Mouse (Mus musculus): ENCODE measurements around the gene Zfp958.
"Not testable (repeated sequence)": the region's sequence is repeated elsewhere in the genome, so short reads cannot be mapped to it uniquely, and the experiment has no call there.

The Zfp958 gene

DNA sequence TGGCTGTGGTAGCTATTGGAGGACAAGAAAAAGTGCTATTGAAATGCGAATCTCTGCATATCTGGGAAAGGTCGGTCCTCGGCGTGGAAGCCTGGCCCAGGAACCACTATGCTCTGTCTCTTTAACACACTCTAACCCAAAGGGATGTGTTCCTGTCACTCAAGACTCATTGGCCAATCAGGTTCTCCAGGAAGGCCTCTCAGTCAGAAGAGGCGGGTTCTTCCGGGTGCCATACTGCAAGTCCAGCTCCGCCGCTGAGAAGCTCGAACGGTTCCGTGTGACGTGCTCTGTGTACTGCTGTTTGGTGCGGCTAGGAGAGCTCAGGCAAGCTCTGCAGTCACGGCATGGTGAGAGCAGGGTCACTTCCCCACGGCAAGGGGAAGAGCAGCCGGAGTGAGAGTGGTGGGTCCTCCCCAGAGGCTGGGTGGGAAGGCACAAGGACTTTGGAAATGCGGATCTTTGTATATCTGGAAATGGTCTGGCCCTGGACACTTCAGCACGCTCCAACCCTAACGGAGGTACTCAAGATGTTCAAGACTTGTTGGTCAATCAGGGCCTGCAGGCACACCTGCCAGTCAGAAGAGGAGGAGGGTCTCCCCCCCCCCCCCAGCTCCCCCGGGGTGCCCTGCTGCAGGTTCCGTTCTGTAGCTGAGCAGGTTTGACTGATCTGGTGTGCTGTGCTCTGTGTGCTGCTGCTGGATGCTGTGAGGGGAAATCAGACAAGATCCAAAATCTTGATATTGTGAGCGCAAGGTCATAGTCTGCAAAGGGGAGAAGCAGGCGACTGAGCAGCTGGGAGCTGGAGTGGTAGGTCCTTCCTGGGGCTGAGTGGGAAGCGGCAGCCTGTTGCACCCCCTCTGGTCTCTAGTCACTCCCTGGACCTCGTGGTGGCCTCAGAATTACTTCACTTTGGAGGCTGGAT, at the start of gene Zfp958:
Gene Zfp958 (plus strand): TSS at position 236 of the 922 bp plus-strand sequence.
- peak; percentile 98 for DNase-seq (ENCODE audit: low spot score)

DNA sequence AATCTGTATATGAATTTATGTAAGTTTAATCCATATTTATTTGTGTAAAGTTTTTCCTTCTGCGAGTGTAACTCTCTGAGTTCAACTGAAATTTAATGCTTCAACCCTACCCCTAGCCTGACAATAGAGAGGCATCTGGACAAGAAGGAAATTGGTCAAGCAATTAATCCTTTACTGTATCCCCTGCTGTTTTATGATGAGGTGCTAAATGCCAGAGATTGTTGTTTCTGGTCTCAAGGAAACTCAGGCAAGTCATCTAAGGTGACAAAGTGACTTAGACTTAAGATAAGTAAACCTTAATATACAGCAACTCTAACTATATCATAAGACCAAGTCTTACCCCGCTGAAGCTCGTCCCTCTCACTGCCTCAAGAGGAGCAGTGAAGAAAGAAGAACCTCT, 31.0 kb upstream of the Zfp958 start:
- DNase-seq (ENCODE audit: low spot score): no peak

DNA sequence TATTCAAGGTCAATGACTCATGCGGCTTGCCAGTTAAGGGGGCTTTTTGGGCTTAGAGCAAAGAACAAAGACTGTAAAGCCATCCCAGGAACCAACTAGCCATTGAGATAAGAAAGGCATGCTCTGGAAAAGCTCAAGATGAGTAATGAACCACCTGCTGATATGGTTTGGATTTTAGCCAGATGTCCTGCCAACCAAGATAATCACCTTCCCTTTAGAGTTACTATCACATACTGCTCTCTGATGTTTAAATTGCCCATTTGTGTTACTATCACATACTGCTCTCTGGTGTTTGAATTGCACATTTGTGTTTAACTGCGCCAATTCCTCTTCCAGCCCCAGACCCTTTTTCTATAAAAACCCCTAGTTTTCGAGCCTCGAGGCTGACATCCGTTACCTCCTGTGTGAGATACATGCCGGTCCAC, 30.2 kb upstream of the Zfp958 start:
- DNase-seq (ENCODE audit: low spot score): no peak

DNA sequence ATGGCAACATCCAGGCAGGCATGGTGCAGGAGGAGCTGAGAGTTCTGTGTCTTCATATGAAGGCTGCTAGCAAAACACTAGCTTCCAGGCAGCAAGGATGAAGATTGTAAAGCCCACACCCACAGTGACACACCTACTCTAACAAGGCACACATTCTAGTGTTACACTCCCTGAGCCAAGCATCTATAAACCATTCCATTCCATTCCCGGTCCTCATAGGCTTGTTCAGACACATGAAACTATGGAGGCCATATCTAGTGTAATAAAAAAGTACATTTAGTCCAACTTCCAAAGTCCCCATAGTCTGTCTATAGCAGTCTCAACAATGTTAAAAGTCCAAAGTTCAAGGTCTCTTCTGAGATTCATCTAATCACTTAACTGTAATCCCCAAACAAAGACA, 28.3 kb upstream of the Zfp958 start:
- no peak for DNase-seq (ENCODE audit: low spot score)

DNA sequence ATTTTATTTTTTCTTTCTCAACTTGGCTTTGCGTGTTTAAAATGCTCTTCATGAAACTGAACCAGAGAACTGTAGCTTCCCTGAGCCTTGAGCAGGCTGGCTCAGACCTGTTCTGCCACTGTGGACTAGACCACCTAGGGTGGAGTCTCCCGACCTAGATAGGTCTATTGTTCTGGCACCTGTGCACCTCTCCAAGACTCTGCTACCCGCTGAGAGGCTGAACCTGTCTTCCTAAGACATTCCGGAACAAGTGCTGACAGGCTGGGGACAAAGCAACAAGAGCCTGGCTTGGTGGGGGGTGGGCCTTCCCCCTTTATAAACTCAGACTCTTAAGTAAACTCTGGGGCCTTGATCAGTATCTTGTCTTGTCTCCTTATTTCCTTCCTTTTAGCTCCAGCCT, 26.6 kb upstream of the Zfp958 start:
- no peak for DNase-seq (ENCODE audit: low spot score)

DNA sequence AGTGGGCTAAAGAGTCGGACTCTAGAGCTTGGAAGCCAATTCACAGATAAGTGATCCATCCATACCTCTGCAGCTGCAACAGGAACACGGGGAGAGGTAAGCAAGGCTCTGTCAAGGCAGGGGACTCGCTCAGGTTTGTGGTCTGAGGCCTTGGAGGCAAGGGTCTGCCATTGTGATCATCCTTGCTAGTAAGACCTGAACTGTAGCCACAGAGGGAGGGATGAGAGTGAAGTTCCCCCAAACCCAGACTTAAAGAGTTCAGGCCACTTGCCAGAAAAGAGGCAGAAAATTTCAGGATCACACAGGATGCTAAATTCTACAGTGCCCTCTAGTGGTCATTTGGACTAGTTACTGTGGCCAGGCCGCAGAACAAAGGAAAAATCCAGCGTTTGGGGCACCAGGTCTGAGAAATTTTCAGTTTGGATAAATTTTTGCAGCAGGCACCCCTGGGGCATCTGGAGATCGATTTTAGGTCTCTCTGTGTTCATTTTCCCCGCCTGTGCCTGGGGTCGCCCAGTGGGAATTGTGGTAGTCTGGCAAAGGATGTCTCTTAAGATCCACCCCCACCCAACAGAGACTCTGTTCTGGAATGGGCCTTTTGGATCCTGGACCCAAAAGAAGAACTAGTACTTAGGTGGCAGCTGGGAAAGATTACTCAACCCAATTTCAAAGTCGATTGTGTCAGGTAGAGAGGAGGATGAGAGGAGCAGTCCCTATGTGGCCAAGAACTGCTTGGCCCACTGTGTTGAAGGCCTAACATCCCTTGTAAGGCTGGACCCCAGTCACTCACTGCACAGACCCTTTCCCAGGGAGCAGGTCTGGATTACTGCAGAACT, 24.6 kb upstream of the Zfp958 start:
- DNase-seq (ENCODE audit: low spot score): peak; percentile 85

DNA sequence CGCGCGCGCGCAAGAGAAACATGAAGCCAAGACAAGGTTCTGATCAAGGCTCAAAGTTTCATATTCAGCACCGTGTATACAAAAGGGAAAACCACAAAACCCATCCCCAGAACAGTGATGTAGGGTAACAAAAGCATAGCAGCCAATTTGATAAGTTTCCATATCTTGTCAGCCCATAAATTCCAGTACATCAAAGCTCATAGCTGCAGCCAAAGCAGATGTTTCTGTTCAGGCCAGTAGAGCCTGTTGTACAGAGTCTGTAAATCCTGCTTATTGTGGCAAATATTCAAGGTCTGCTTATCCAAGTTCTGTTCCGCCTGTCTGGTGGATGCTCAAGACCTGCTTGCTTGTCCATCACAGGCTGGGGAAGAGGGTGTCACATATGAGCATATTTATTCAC, 4.1 kb upstream of the Zfp958 start:
- DNase-seq (ENCODE audit: low spot score): no peak

DNA sequence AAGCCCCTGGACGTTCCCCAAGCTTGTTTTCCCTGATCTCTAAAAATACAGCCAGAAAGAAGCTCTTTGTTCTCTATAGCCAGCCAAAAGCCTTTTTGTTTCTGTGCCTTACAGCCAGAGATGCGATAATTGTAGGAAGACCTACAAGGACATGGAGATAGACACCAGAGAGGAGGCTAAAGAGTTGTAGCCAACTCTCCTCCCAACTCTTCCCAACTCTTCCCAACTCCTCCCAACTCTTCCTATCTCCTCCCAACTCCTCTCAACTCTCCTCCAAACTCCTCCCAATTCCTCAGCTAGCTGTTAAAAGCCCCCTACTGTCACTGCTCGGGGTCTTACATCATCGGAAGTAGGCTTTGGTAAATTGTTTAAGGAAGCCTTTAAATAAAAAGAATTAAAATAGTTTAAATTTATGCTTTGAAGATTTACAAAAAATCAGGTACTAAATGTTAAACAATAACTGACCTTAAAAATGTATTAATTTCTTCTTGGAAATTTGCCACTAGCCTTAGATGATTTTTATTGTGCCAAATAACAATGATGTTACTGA, 1.3 kb upstream of the Zfp958 start:
- not testable (repeated sequence) for DNase-seq (ENCODE audit: low spot score)

DNA sequence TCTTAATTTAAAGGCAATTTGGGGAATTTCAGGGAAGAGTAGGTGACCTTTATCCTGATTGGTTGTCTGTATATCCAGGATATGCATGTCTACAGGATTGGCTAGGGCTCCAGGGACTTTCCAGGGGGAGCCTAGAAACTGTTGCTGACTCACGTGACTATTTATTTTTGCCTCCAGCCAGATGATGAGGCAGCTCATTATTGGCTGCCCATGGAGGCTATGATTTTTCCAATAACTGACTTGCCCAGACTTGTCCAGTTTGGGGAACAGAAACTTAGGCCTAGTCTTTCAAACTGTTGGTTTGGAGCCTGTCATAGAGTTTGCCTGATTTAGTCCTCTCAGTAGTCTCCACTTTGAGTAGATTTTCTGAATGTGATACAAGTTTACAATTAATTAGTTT, 14.4 kb downstream of the Zfp958 start:
- DNase-seq (ENCODE audit: low spot score): no peak

DNA sequence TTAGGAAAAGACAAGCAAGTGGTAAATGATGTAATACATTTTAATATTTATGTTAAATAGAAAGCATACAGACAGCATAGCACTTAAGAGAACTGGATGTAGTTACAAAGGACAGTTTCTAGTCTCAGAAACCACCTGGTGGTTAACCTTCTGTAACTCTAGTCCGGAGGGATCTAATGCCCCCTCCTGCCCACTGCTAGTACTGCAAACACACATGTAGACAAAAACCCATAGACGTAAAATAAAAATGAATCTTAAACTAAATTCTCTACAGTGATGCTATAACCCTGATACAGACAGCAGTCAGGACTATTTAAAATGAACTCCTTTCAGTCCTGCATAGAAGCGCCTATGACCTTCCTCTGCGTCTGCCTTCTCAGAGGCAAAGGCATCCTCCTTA, 24.1 kb downstream of the Zfp958 start:
- no peak for DNase-seq (ENCODE audit: low spot score)

DNA sequence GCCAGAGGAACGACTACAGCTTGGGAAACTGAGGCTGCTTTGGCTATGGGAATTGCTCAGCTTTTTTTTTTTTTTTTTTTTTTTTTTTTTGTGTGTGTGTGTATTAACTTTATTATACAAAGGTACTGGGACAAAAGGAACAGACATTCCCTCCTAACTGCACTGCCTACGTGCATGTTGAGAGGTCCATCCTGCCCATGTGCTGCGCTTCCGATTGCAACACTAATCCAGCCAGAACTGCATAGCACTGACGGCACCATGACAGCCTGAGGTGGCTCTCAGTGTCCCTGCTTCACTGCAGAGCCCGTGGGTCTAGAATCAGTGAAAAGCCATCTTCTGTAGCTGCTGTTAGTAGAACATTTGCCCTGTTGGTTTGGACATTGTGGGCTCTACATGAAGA, 30.0 kb downstream of the Zfp958 start:
- DNase-seq (ENCODE audit: low spot score): not testable (repeated sequence)

DNA sequence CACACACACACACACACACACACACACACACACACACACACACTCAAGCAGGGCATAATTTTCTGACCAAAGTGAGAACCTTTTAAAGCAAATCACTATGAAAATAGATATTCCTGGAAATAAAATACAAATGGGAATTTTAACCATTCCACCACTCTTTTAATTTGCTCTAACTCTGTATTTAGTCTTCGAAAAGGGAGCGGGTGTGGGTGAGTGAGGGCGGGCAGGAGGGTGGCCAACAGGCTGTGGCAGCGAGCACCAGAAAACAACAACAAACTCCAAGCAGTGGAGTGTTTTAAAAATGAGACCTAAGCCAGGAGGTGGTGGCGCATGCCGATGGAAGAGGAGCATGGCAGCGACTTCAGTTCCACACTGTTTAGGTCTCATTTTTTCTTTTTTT, 43.6 kb downstream of the Zfp958 start:
- peak; percentile 67 for DNase-seq (ENCODE audit: low spot score)

DNA sequence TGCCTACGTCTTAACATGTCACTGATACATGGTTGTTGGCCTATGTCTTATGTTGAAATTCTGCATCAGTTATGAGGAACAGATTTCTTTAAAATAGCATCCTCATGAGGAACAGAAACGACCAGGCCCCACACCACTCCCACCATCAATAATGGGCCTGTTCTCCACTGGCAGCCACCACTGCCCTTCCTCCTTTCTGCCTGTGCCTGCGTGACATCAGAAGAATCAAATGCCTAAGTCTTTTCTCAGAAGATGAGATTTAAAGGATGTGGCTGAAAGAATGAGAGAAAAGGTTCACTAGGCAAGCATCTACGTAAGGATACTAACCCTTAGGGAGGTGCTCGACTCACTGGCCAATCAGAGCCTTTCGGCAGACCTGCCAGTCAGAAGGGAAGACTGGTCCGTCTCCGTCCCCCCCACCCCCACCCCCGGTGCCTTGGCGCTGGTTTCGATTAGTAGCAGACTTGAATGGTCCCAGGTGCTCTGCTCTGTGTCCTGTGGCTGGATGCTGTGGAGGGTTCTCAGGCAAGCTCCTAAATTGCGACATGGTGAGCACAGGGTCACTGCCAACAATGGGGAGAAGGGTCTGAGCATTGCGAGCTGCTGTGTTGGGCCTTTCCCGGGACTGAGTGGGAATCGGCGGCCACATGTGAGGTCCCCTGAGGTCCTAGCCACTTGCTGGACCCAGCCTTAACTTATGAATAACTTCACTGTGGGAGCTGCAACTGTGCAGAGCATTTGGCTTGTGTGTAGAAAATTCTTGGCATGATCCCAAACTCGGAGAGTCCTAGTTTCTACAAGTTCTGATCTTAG, 62.4 kb downstream of the Zfp958 start:
- peak; percentile 31 for DNase-seq (ENCODE audit: low spot score)

DNA sequence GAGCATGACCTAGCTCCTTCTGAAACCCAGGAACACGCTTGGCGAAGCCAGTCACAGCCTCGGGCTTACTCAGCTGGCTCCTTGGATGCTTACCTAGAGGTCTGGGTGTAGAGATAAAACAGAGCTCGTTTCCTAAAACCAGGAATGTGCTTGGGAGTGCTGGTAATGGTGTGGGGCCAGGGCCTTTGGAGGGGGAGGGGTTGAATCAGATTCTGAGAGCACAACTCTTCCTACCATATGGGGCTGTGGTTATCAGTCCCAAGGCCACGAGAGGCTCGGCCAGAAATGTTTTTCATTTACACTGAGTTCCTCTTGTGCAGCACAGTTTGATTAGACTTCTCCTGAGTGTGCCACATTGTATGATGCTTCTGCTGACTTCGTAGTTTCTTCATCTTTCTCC, 63.6 kb downstream of the Zfp958 start:
- no peak for DNase-seq (ENCODE audit: low spot score)

DNA sequence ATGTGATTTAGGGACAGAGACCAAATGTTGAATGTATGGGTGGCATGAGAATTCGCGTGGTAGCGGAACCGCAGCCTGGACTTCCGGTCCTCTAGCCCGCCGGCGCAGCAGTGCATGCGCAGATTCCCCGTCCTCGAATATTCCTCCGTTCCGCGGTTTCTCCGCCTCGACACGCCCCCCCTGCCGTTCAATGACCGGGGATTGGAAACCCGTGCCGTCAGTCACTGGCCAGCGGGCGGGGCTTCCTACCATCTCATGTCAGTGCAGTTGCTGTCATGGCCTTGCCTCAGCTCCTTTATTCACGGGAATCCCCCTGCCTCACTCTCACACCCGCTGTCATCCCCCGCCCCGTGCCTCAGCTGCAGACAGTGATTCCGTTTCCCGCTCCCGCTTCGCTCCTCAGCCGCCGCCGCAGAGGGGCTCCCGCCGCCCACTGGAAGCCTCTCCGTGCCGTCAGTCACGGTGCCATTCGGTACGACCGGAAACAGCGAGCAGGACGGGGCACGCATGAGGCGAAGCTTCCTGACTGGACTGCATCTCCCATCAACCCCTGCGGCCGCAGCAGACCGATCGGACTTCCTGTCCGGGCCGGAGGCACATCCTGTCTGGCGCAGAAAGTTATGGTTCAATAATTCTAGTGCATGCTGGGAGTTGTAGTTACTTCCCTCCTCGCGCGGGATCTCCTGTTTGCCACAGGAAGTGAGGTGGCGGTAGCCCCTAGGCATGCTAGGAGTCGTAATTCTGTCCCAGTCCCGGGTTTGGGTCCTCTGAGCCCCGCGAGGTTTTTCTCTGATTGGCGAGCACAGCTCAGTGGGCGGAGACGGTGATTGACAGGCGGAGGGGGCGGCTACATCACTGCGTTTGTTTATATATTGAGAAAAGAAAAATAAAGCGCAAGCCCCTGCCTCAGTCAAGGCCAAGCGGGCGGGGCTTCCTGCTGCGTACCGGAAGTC, 64.6 kb downstream of the Zfp958 start:
- peak; percentile 100 for DNase-seq (ENCODE audit: low spot score)

DNA sequence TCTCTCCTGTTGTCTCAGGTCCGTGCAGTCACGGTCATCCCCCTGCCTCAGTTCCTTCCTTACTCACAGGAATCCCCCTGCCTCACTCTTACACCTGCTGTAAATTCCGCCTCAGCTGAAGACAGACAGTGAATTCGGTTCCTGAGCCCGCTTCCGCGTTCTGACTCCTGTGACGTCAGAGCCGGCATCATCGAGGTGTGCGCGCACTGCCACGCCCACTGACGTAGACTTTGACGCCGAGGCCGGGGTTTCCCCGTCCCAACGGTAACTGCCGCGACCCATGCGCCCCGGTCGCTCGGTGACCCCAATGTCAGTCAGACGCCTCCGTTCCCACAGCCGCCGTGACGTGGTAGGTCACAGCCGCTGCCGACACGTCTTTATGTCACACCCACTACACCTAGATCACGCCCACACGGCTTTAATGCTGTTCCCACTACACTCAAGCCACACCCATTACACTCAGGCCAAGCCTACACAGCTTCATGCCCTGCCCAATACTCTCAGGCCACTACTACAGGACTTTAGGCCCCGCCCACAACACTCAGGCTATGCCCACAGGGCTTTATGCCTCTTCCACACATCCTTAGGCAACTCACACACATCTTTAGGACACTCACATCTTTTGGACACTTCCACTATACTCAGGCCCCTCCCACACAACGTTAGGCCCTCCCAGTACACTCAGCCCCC, 65.4 kb downstream of the Zfp958 start:
- DNase-seq (ENCODE audit: low spot score): peak; percentile 97

DNA sequence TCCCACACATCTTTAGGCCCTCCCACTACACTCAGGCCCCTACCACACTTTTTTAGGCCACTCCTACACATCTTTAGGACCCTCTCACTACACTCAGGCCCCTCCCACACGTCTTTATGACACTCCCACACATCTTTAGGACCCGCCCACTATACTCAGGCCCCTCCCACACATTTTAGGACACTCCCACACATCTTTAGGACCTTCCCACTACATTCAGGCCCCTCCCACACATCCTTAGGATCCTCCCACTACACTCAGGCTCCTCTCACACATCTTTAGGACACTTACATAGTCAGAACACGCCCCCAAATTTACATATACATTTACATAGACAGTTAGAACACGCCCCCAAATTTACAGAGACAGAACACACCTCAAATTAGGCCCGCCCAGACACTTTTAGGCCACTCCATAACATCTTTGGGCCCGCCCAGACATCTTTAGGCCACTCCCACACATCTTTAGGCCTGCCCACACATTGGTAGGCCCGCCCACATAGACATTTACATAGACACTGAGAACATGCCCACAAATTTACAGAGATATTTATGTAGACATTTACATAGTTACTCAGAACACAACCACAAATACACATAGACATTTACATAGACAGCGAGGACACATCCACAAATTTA, 66.1 kb downstream of the Zfp958 start:
- no peak for DNase-seq (ENCODE audit: low spot score)

DNA sequence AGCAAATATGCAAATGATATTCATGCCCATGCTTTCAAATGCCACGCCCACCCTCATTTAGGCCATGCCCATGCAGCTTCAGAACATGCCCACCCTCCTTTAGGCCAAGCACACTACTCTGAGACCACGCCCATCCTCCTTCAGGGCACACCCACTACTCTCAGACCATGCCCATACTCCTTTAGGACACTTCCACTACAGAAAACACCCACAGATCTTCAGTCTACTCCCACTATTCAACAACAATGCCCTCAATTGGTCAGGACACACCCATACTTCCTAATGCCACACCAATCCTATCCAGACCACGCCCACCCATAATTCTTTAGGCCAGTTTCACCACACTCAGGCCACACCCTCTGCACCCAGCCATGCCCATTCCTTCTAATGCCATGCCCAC, 66.8 kb downstream of the Zfp958 start:
- DNase-seq (ENCODE audit: low spot score): peak; percentile 28
